Mouse (Mus musculus) MEL (cell line): Measurements from ENCODE around the gene Ankra2. TPM values are rescaled to one million over a fixed set of nuclear protein-coding genes. Genes with fewer than 3 reads are reported as not detected.

ENCODE experiments used
- DNase-seq: peaks from one replicate; pipeline ENCODE4 v3.0.0; 2011; ENCODE audit warnings: low read depth, low spot score
- H3K27ac ChIP-seq: 2 replicates; pipeline ENCODE4 v1.5.1; 2012; ENCODE audit warnings: low read depth, mild to moderate bottlenecking, control low read depth, low read length, moderate library complexity; ENCODE audit not compliant: control insufficient read depth
- H3K27me3 ChIP-seq, 2 experiments: fragments of 150-350 bp in 1 of 2; sonication (generic) in 1 of 2; 2 replicates each; pipeline ENCODE4 v1.6.1; 2012; ENCODE audit warnings: low read length in 2 of 2, mild to moderate bottlenecking in 2 of 2, improper control_type of control experiment in 1 of 2, moderate library complexity in 1 of 2; ENCODE audit not compliant: insufficient read depth in 2 of 2, control insufficient read depth in 1 of 2
- H3K36me3 ChIP-seq, 2 experiments: 2 replicates each; pipeline ENCODE4 v1.6.1; 2012 to 2014; ENCODE audit warnings: low read length in 2 of 2, improper control_type of control experiment in 1 of 2, inconsistent platforms in 1 of 2, mild to moderate bottlenecking in 1 of 2; ENCODE audit not compliant: insufficient read depth in 2 of 2, control insufficient read depth in 1 of 2
- H3K4me1 ChIP-seq, 2 experiments: fragments of 150-350 bp in 1 of 2; sonication (generic) in 1 of 2; 2 replicates each; pipeline ENCODE4 v1.6.1; 2012; ENCODE audit warnings: low read length in 2 of 2, improper control_type of control experiment in 1 of 2, mild to moderate bottlenecking in 1 of 2; ENCODE audit not compliant: insufficient read depth in 2 of 2, control insufficient read depth in 1 of 2
- H3K4me3 ChIP-seq, 2 experiments: fragments of 150-350 bp in 1 of 2; sonication (generic) in 1 of 2; 2 replicates each; pipeline ENCODE4 v1.5.1; 2012; ENCODE audit warnings: low read depth in 2 of 2, low read length in 2 of 2, mild to moderate bottlenecking in 2 of 2, moderate library complexity in 2 of 2, control low read depth in 1 of 2, improper control_type of control experiment in 1 of 2; ENCODE audit not compliant: control insufficient read depth in 1 of 2, insufficient read depth in 1 of 2
- H3K79me2 ChIP-seq: 2 replicates; pipeline ENCODE4 v1.6.1; 2012; ENCODE audit warnings: mild to moderate bottlenecking, low read length, moderate library complexity; ENCODE audit not compliant: control insufficient read depth, poor library complexity, insufficient read depth
- H3K9ac ChIP-seq: 2 replicates; pipeline ENCODE4 v1.6.1; 2012; ENCODE audit warnings: low read depth, mild to moderate bottlenecking, control low read depth, low read length, moderate library complexity; ENCODE audit not compliant: control insufficient read depth, poor library complexity, severe bottlenecking
- H3K9me3 ChIP-seq: fragments of 150-350 bp; sonication (generic); replicated peaks from 2 replicates; pipeline ENCODE4 v1.6.1; 2012; ENCODE audit warnings: mild to moderate bottlenecking, low read length, improper control_type of control experiment, moderate library complexity; ENCODE audit not compliant: insufficient read depth
- MXI1 ChIP-seq: IDR thresholded peaks from 2 replicates; pipeline ENCODE4 v1.6.1; 2011; ENCODE audit warnings: mild to moderate bottlenecking, low read depth, low read length, improper control_type of control experiment
- SMC3 ChIP-seq: IDR thresholded peaks from 2 replicates; pipeline ENCODE4 v1.6.1; 2011; ENCODE audit warnings: low read depth, low read length, improper control_type of control experiment
- polyA plus RNA-seq, 2 experiments: library from polyadenylated mRNA; stranded (reverse) in 1 of 2; unstranded in 1 of 2; fragments of >175 nt in 1 of 2; fragments of >200 nt in 1 of 2; gene quantifications; 2 replicates each; pipeline versions ENCODE4 v1.2.1 to v1.2.4; 2012; ENCODE audit warnings: low replicate concordance in 2 of 2, low read depth in 1 of 2; ENCODE audit not compliant: insufficient read length in 2 of 2, insufficient read depth in 1 of 2, missing spikeins in 1 of 2
- total RNA-seq: library from RNA; depleted of rRNA; stranded (reverse); fragments of 300-350 nt; gene quantifications from 2 replicates; pipeline ENCODE4 v1.2.3, GENCODE M21; 2012; rRNA removed

The Ankra2 gene
- total and polyA plus RNA-seq, 3 experiments, result 10.4 to 14.7 TPM; not detected in 1

GRCm38 (mm10) chr13:98317911-98318310, 55.0 kb downstream of the Ankra2 start:
- Histone ChIP-seq H3K4me3 (peak overlapping the region in 1 of 2 experiments; percentile 90; a peak in 2 of 4 replicates), H3K9ac (peak overlapping the region; percentile 98)
- no peak for DNase-seq

More at GRCm38 (mm10) chr13:98317911-98318310, 55.0 kb downstream of the Ankra2 start:
- H3K27ac ChIP-seq, result no peak overlapping the region
- H3K4me1 ChIP-seq, result peaks cover 6 to 17% of the 10 kb centered on the region in 2 experiments
- peaks cover 39% of the 10 kb centered on the region for H3K79me2 ChIP-seq
- TF ChIP-seq SMC3 (no peak), MXI1 (0 out of 2 replicates have a peak, but pooled peaks have one; percentile 21)
- TF ChIP-seq, all 39 proteins: peak for 1
- H3K9me3 ChIP-seq, result no peaks in the 10 kb centered on the region
- H3K36me3 ChIP-seq, result peaks cover 20 to 29% of the 10 kb centered on the region in 2 experiments
- H3K27me3 ChIP-seq, result no peaks in the 10 kb centered on the region

Other genes with a start within 250 kb of the Ankra2 start
- not detected in 2 replicates for gene Arhgef28, start 56.6 kb upstream of the Ankra2 start, total RNA-seq
- not detected for gene Arhgef28, start 56.6 kb upstream of the Ankra2 start, polyA plus RNA-seq
- gene Utp15, start within 50 bp of the Ankra2 start, total RNA-seq, result 50.8 and 60.8 TPM in 2 replicates
- gene Utp15, start within 50 bp of the Ankra2 start, polyA plus RNA-seq, result 10 to 100 TPM in 1 of 2 experiments, not detected in 1; 40.3 TPM
- not detected in 2 replicates for gene Gm21976, start 16.8 kb downstream of the Ankra2 start, total RNA-seq
- gene Gm21976, start 16.8 kb downstream of the Ankra2 start, polyA plus RNA-seq, result not detected
- gene Btf3, start 53.9 kb downstream of the Ankra2 start, total RNA-seq, result 1,152 and 1,208 TPM in 2 replicates
- gene Btf3, start 53.9 kb downstream of the Ankra2 start, polyA plus RNA-seq, result 1,000 to 10,000 TPM in 1 of 2 experiments, 100 to 1,000 TPM in 1; 227 to 1,291 TPM
- not detected in 2 replicates for gene Foxd1, start 91.2 kb downstream of the Ankra2 start, total RNA-seq
- not detected for gene Foxd1, start 91.2 kb downstream of the Ankra2 start, polyA plus RNA-seq
- gene Gm10320, start 228.9 kb downstream of the Ankra2 start, total RNA-seq, result 7.7 and 10.5 TPM in 2 replicates
- under 1 TPM in 1 of 2 experiments, not detected in 1; 0.29 TPM for gene Gm10320, start 228.9 kb downstream of the Ankra2 start, polyA plus RNA-seq